Mouse (Mus musculus): ENCODE data around the gene Ltbp4. TPM values are rescaled to one million over a fixed set of nuclear protein-coding genes. Genes with fewer than 3 reads are reported as not detected.

Ltbp4 gene
- polyA plus RNA-seq, 1 experiment from 2014 or later: 7.0 TPM

DNA sequence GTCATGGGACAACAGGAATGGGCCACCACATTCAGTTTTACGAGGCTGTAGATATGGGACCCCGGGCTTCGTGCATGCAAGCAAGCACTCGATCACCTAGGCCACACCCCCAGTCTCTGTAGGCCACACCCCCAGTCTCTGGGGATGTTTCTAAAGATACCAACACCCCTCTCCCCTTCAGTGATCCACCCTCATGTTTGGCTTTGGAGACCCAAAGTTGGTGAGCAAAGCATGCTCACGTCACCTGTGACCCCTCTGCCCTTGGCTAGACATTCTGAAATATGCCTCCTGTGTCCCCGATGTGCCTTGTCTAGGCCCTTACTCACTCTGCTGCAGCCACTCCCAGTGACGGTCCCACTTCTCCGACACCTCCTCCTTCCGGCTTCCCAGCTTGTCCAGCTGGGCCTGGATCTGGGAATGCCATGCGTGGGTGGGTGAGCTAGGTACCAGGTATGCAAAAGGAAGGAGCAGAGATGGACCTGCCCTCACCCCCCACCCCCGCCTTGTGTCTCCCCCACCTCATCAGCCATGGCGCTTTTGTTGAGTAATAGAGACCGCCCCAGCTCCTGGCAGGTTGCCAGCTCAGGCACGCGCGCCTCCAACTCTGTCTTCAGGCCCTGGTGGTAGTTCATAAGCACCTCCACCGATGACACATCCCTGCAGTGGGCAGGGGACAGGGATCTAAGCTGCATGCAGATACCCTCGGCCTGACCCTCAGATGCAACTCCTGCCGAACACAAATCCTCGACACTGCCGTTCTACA is 28.8 kb upstream of the Ltbp4 start:
- H3K9me3 ChIP-seq (replicated peaks): peaks cover 11% of the 10 kb centered on the region
- peaks cover 96% of the 10 kb centered on the region for H3K27me3 ChIP-seq (ENCODE audit: low read depth, poor library complexity, severe bottlenecking)
- H3K27ac ChIP-seq (replicated peaks): no peak overlapping the region
- peaks cover 23% of the 10 kb centered on the region for H3K4me1 ChIP-seq
- no peak overlapping the region for H3K4me3 ChIP-seq
- no peaks in the 10 kb centered on the region for H3K36me3 ChIP-seq
- 45% methylated on average over 21 of the region's 21 CpGs for WGBS
- DNase-seq (ENCODE audit: low spot score): no peak

DNA sequence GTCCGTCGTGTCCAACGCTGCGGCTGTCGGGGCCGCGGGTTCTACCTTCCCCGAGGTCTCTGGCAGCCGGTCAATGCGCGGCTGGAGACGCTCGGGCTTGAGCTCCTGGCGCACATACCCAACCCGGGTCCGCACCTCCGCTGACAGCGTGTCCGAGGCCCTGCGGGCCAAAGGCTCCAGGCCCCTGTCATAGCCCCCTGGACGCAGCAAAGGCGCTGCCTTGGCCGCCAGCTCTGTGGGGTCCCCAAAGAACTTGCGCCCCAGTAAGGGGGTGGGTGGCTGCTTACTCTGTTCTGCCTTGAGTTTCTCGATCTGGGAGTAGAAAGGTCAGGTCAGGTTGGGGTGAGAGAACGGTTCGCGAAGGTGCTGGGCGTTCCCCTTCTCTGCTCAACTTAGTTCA is 26.9 kb upstream of the Ltbp4 start:
- Histone ChIP-seq H3K9me3 (replicated peaks) (0 out of 2 replicates have a peak, but pooled peaks cover 3% of the 10 kb centered on the region), H3K27me3 (ENCODE audit: low read depth, poor library complexity, severe bottlenecking) (peaks cover 83% of the 10 kb centered on the region), H3K4me3 (peak overlapping the region; percentile 27), H3K36me3 (no peaks in the 10 kb centered on the region), H3K27ac (replicated peaks) (no peak overlapping the region), H3K4me1 (peaks cover 29% of the 10 kb centered on the region)
- DNase-seq (ENCODE audit: low spot score): no peak
- WGBS: 3% methylated on average over 29 of the region's 29 CpGs

DNA sequence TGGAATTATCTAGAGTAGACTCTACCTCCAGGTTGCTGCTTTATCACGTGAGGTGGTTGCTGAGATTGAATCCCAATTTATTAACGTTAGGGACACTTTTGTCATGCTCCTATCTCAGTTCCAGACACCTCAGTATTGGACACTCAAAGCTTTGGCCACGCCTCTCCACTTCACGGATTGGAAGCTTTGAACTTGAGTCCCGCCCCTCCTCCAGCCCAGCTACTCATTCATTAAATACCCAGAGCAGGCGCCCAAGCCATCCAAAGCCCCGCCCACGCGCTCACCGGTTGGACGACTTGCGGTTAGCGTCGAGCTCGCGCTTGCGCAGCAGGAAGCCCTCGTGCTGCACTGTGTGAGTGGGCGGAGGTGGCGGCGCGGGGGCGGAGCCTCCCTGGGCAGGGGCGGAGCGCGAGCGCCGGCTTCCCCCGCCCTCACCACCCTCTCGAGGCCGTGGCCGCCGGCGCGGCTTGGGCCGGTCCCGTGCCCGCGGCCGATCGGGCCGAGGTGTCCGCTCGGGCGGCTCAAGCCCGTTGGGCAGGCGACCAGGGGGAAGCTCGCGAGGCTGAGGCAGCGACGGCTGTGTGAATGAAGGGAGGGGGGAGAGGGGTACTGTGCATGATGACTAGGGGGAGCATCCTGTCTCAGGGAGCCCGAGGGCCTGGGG is 23.9 kb upstream of the Ltbp4 start:
- H3K4me1 ChIP-seq: peaks cover 37% of the 10 kb centered on the region
- peak overlapping the region; percentile 82 for H3K27ac ChIP-seq (replicated peaks)
- H3K27me3 ChIP-seq (ENCODE audit: low read depth, poor library complexity, severe bottlenecking): peaks cover 81% of the 10 kb centered on the region
- WGBS: under 1% methylated on average over 52 of the region's 52 CpGs
- H3K36me3 ChIP-seq: no peaks in the 10 kb centered on the region
- H3K4me3 ChIP-seq: peak overlapping the region; percentile 62
- peak; percentile 100 for DNase-seq (ENCODE audit: low spot score)
- no peaks in the 10 kb centered on the region for H3K9me3 ChIP-seq (replicated peaks)

DNA sequence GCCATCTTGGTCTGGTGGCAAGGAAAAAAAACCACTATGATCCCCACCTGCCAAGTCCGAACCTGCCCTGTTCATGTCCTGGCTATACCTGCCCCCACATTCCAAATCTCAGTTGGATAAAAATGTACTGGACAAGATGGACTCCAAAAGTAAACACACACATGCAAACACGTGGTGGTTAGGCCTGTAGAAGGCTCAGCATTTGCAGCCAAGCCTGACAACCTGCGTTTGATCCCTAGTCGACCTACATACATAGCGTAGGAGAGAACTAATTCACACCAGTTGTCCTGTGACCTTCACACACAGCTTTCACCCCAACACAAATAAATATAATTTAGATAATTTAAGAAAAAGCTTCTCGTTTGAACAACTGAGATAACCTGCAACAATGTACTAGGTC is 23.3 kb upstream of the Ltbp4 start:
- H3K4me3 ChIP-seq: peak overlapping the region; percentile 62; the same call in 1 of the 2 replicates
- H3K27me3 ChIP-seq (ENCODE audit: low read depth, poor library complexity, severe bottlenecking): peaks cover 78% of the 10 kb centered on the region
- peaks cover 41% of the 10 kb centered on the region for H3K4me1 ChIP-seq
- no peaks in the 10 kb centered on the region for H3K36me3 ChIP-seq
- peak overlapping the region; percentile 55; the same call in 1 of the 2 replicates for H3K27ac ChIP-seq (replicated peaks)
- no peak for DNase-seq (ENCODE audit: low spot score)
- 59% methylated on average over 6 of the region's 6 CpGs for WGBS
- H3K9me3 ChIP-seq (replicated peaks): no peaks in the 10 kb centered on the region

DNA sequence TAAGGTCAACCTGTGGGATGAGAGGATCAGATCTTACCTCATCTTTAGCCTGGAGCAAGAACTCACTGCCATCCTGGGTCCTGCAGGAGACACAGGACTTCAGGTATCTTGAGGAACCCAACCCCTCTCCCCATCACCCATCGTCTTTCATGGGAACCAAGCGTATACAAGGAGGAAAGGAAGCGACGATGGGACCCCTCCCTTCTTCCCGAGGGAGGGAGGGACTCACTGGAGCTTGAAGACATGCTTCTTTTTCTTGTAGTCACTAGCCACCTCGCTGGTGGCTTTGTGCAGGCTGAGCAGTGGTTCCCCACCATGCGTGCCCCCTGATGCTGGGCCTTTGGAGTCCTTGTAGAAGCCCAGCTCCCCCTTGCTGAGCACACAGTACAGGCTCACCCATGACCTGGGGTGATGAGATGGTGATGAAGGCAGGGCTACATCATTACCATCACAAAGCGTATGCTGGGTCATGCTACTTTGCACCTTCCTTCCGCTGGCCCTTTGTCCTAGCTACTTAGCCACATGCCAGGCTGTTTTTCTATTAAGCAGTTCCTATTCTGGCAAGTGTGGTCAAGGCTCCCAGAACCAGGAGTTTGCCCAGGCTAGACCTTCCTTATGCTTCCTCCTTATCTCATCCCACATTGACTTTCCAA is 22.3 kb upstream of the Ltbp4 start:
- H3K27me3 ChIP-seq (ENCODE audit: low read depth, poor library complexity, severe bottlenecking): peaks cover 69% of the 10 kb centered on the region
- no peak for DNase-seq (ENCODE audit: low spot score)
- H3K9me3 ChIP-seq (replicated peaks): no peaks in the 10 kb centered on the region
- no peak overlapping the region for H3K4me3 ChIP-seq
- no peaks in the 10 kb centered on the region for H3K36me3 ChIP-seq
- 90% methylated on average over 9 of the region's 9 CpGs for WGBS
- H3K4me1 ChIP-seq: peaks cover 47% of the 10 kb centered on the region
- H3K27ac ChIP-seq (replicated peaks): no peak overlapping the region

DNA sequence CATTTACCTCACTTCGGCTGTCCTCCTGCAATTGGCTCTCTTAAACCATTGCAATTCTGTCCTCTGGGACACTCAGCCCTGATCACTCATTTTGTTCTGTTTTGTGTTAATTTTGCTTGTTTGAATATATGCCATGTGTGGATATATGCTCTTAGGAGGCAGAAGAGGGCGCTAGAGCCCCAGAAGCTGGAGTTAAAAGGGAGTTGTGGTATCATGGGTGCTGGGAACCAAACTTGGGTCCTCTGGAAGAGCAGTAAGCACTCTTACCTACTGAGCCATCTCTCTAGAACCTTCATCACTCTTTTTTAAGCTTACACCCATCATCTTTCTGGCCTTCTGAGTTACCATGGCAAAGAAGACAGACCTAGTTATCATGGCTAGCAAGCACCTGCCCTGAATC is 21.7 kb upstream of the Ltbp4 start:
- H3K4me1 ChIP-seq: peaks cover 47% of the 10 kb centered on the region
- H3K36me3 ChIP-seq: no peaks in the 10 kb centered on the region
- DNase-seq (ENCODE audit: low spot score): no peak
- H3K4me3 ChIP-seq: no peak overlapping the region
- no peaks in the 10 kb centered on the region for H3K9me3 ChIP-seq (replicated peaks)
- 68% methylated on average over 2 of the region's 2 CpGs for WGBS
- H3K27ac ChIP-seq (replicated peaks): no peak overlapping the region
- peaks cover 69% of the 10 kb centered on the region for H3K27me3 ChIP-seq (ENCODE audit: low read depth, poor library complexity, severe bottlenecking)

DNA sequence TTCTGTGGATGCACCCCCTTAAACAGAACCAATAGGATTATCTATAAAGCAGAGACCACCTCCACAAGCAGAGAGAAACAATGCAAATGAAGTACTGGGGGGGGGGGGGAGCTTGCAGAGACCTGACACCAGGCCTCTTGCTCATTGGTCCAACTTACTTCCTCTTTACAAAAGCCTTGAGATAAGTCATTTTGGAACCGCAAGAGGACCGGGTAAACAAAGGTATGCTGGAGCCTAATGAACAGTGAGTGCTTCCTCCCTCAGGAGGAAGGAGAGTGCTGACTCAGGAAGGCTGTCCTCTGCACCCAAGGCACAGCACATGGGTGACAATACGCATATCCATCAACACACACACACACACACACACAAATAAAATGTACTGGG is 20.1 kb upstream of the Ltbp4 start:
- H3K4me1 ChIP-seq: peaks cover 44% of the 10 kb centered on the region
- peak overlapping the region; percentile 83; the same call in 1 of the 2 replicates for H3K4me3 ChIP-seq
- peaks cover 55% of the 10 kb centered on the region for H3K27me3 ChIP-seq (ENCODE audit: low read depth, poor library complexity, severe bottlenecking)
- DNase-seq (ENCODE audit: low spot score): no peak
- H3K36me3 ChIP-seq: peaks cover 9% of the 10 kb centered on the region
- WGBS: 23% methylated on average over 3 of the region's 3 CpGs
- no peak overlapping the region for H3K27ac ChIP-seq (replicated peaks)
- no peaks in the 10 kb centered on the region for H3K9me3 ChIP-seq (replicated peaks)

DNA sequence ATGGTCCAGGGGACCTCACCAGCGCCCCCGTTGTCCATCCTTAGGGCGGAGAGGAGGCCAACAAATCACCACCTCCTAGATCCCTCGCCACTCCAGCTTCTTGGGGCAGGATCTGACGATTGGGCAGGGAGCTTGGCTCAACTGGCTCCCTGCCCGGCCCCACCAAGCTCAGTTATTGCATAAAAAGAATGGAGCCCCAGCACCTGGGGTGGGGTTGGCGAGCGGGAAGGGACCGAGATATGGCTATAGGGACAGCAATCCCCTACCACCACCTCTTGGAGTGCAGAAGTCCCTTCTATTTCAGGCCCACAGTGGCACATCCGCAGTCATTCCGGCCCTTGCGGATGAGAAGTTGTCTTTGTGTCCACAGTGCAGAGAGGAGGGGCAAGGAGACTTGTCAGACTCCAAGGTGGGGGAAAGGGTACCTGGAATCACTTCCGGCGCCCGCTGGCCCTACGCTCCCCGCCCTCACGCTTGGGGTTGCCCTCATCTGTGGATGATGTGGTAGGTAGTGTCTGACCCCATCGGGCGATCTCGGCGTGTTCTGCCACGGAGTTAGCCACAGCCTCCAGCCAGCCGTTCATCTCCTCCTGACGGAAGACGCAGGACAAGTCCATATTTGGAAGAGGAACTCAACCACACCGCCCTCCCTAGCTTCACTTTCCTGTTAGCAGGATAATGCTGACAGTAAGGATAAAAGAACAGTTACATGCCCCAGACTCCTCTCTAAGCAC is 19.5 kb upstream of the Ltbp4 start, which contains the start of gene Gm20479:
Gm20479 (minus strand) TSS at position 559 of the 734 bp plus-strand sequence.
- Histone ChIP-seq H3K4me1 (peaks cover 44% of the 10 kb centered on the region), H3K27me3 (ENCODE audit: low read depth, poor library complexity, severe bottlenecking) (peaks cover 49% of the 10 kb centered on the region), H3K9me3 (replicated peaks) (no peaks in the 10 kb centered on the region), H3K27ac (replicated peaks) (peak within 1 kb of the TSS; percentile 67), H3K4me3 (peak within 1 kb of the TSS; percentile 83), H3K36me3 (peaks cover 14% of the 10 kb centered on the region)
- 4% methylated on average over 27 of the region's 27 CpGs for WGBS
- DNase-seq (ENCODE audit: low spot score): no peak

DNA sequence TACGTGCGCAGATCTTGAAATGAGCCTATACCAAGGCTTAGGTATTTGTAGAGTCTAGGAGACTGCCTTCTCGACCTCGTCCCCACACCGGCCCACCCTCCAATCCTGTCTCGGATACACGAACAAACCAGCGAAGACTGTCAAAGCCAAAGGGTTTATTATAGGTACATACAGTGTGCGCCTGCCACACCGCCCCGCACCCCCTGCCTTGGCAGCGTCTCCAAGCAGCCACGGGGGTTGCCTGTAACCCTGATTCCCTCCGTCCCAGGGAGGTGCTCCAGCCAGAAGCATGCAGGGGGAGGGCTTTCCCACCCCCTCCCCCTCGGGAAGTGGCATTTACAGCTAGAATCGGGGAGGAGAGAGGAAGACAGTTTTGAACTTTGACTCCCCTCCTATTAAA is 18.8 kb upstream of the Ltbp4 start:
- DNase-seq (ENCODE audit: low spot score): no peak
- Histone ChIP-seq H3K27ac (replicated peaks) (peak overlapping the region; percentile 67), H3K36me3 (peaks cover 22% of the 10 kb centered on the region), H3K4me1 (peaks cover 38% of the 10 kb centered on the region), H3K27me3 (ENCODE audit: low read depth, poor library complexity, severe bottlenecking) (peaks cover 45% of the 10 kb centered on the region), H3K9me3 (replicated peaks) (no peaks in the 10 kb centered on the region), H3K4me3 (peak overlapping the region; percentile 83)
- WGBS: 2% methylated on average over 16 of the region's 16 CpGs

DNA sequence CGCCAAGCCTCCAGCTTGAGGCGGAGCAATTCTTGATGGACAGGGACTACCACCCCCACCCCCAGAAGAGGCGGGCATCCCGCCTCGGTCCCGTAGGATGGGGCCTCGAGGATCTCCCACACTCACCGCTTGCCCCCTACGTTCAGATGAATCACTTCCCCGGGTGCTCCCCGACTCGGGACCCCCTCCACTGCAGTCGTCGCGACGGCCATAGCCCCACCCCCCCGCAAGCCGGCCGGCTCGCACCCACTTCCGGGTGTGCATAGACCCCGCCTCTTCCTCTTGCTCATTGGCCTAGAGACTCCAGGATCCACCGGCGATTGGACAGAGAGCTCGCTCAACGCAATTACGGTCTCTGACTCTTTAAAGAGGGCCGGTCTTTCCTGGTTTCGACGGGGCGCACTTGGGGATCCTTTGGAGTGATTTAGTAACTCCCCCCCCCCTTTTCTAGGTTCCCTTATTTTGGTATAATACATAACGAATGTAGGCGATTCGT is 18.3 kb upstream of the Ltbp4 start, which contains the start of gene Shkbp1:
Shkbp1 (minus strand) TSS at position 275 of the 496 bp plus-strand sequence.
- Histone ChIP-seq H3K36me3 (peaks cover 25% of the 10 kb centered on the region), H3K27ac (replicated peaks) (peak within 1 kb of the TSS; percentile 82), H3K9me3 (replicated peaks) (no peaks in the 10 kb centered on the region), H3K4me1 (peaks cover 33% of the 10 kb centered on the region), H3K27me3 (ENCODE audit: low read depth, poor library complexity, severe bottlenecking) (peaks cover 45% of the 10 kb centered on the region), H3K4me3 (peak within 1 kb of the TSS; percentile 83)
- peak; percentile 91 for DNase-seq (ENCODE audit: low spot score)
- WGBS: under 1% methylated on average over 34 of the region's 34 CpGs

DNA sequence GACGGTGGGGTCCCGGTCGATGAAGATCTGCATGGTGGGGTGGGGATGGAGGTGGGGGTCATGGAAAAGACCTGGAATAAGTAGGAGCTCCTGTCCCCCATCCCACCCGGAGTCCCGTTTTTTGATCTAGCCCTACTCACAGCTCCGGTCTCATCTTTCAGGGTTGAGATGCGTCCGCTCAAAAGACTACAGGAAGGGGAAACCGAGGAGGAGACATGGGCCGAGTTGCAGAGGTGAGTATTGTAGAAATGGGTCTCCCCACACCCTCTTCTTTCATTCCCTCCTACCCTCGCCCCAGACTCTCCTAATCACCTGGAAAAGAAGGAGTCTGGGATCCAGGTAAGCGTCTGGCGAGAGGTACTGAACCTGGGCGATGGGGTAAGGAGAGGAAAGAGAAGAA is 17.8 kb upstream of the Ltbp4 start:
- no peak for DNase-seq (ENCODE audit: low spot score)
- no peaks in the 10 kb centered on the region for H3K9me3 ChIP-seq (replicated peaks)
- peaks cover 45% of the 10 kb centered on the region for H3K27me3 ChIP-seq (ENCODE audit: low read depth, poor library complexity, severe bottlenecking)
- H3K4me3 ChIP-seq: peak overlapping the region; percentile 83
- peaks cover 30% of the 10 kb centered on the region for H3K36me3 ChIP-seq
- peaks cover 32% of the 10 kb centered on the region for H3K4me1 ChIP-seq
- H3K27ac ChIP-seq (replicated peaks): peak overlapping the region; percentile 82
- WGBS: 8% methylated on average over 14 of the region's 14 CpGs

DNA sequence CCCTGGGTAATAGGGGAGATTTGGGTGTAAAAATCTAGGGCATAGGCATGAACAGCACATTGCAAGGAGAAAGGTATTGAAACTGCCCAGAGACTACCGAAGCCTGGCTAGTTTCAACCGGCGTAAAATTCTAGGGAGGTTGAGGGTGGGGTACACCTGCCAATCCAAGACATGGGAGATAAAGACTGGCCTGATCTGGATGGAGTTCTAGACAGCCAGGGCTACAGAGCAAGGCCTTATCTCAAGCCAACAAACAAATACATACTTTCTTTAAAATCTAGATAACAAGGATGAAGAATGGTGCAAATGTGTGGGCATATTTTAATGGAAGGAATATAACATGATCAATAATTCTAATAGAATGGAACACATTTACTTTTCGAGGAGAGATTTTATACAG is 17.3 kb upstream of the Ltbp4 start:
- H3K27me3 ChIP-seq (ENCODE audit: low read depth, poor library complexity, severe bottlenecking): peaks cover 43% of the 10 kb centered on the region
- no peak overlapping the region for H3K27ac ChIP-seq (replicated peaks)
- no peak for DNase-seq (ENCODE audit: low spot score)
- no peaks in the 10 kb centered on the region for H3K9me3 ChIP-seq (replicated peaks)
- peak overlapping the region; percentile 83 for H3K4me3 ChIP-seq
- WGBS: 54% methylated on average over 4 of the region's 4 CpGs
- peaks cover 32% of the 10 kb centered on the region for H3K4me1 ChIP-seq
- H3K36me3 ChIP-seq: peaks cover 34% of the 10 kb centered on the region

Measured in midbrain, embryonic 10.5 days (tissue).